Mouse (Mus musculus) erythroblast, embryonic 14.5 days (primary cell): Measurements from ENCODE around the gene Hint2. TPM values are rescaled to one million over a fixed set of nuclear protein-coding genes. Genes with fewer than 3 reads are reported as not detected.

Source experiments
- H3K27me3 ChIP-seq: 2 replicates; pipeline ENCODE4 v1.6.1; 2012; ENCODE audit warnings: inconsistent platforms; ENCODE audit not compliant: control insufficient read depth
- H3K36me3 ChIP-seq: 2 replicates; pipeline ENCODE4 v1.6.1; 2012; ENCODE audit warnings: mild to moderate bottlenecking, inconsistent platforms; ENCODE audit not compliant: control insufficient read depth
- H3K4me1 ChIP-seq: 2 replicates; pipeline ENCODE4 v1.6.1; 2012; ENCODE audit warnings: inconsistent platforms; ENCODE audit not compliant: control insufficient read depth
- H3K4me3 ChIP-seq: replicated peaks from 2 replicates; pipeline ENCODE3; 2012; ENCODE audit warnings: moderate library complexity, mild to moderate bottlenecking, inconsistent platforms
- H3K9me3 ChIP-seq: 2 replicates; pipeline ENCODE4 v1.6.1; 2012; ENCODE audit warnings: low read length, inconsistent platforms, mixed read lengths; ENCODE audit not compliant: control insufficient read depth
- GATA1 ChIP-seq: IDR thresholded peaks from 2 replicates; pipeline ENCODE4 v1.6.1; 2012; ENCODE audit warnings: low read length, inconsistent platforms, mixed read lengths
- TAL1 ChIP-seq: IDR thresholded peaks from 3 replicates; pipeline ENCODE4 v1.6.1; 2012; ENCODE audit warnings: low read length, inconsistent platforms, mixed read lengths
- polyA plus RNA-seq: library from polyadenylated mRNA; stranded (reverse); fragments of >175 nt; gene quantifications from 2 replicates; pipeline ENCODE4 v1.2.3, GENCODE M21; 2012

Hint2 gene
- 3.9 and 4.6 TPM in 2 replicates for polyA plus RNA-seq

DNA sequence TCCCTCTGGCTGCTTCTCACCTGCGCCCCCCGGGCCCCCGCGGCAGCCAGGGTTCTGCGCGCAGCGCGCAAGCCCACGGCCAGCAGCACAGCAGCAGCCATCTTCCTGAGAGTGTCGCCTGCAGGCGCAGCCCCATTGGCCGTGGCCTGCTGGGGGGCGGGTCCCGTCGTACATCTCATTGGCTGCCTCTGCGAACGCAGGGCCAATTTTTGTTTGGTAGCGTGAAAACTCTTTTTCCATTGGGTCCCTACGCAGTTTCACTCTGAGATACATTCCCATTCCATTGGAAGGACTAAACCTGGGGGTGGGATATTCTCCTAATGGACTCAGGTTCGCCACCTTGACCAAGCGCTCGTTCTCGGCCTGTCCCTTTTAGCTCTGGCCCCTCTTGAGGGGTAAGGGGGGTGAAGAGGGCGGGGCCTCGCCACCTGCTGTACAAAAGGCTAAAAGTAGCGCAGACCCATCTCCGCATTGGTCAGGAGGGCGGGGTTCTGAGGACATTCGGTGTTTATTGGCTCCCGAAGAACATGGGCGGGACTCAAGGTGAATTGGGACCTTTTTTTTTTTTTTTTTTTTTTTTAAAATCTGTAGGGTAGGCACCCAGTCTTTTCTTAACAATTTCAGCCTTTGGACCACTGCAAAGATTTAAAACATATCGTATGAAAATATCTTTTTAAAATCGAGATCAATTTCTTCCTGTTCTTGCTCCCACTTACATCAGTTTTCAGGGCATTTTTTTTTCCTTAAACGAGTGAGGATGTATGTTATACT is at the start of gene Hint2:
Hint2 (minus strand) TSS at position 128 of the 771 bp plus-strand sequence.
- TF ChIP-seq GATA1 (no peak), TAL1 (no peak)

DNA sequence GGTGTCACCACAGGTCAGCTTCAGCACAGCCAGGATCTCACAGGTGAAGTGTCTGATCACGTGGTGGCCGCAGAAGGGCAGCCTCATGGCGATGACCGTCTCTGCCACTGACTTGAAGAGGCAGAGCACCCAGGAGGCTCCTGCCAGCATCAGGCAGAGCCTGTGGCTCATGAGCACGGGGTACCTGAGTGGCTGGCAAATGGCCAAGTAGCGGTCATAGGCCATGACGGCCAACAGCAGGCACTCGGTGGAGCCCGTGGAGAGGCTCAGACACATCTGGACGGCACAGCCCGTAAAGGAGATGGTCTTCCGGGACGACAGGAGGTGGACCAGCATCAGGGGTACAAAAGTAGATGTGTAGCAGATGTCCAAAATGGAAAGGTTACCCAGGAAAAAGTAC is 49.7 kb upstream of the Hint2 start:
- Histone ChIP-seq H3K4me1 (no peaks in the 10 kb centered on the region), H3K4me3 (no peak overlapping the region), H3K27me3 (no peaks in the 10 kb centered on the region), H3K36me3 (no peaks in the 10 kb centered on the region), H3K9me3 (no peaks in the 10 kb centered on the region)
- no peak for TF ChIP-seq TAL1
- no peak for TF ChIP-seq GATA1

More for the DNA sequence above, at the start of gene Hint2:
- Histone ChIP-seq H3K9me3 (no peaks in the 10 kb centered on the region), H3K4me1 (peaks cover 39% of the 10 kb centered on the region), H3K27me3 (peaks cover 11% of the 10 kb centered on the region), H3K36me3 (no peaks in the 10 kb centered on the region), H3K4me3 (peak within 1 kb of the TSS; percentile 83)

DNA sequence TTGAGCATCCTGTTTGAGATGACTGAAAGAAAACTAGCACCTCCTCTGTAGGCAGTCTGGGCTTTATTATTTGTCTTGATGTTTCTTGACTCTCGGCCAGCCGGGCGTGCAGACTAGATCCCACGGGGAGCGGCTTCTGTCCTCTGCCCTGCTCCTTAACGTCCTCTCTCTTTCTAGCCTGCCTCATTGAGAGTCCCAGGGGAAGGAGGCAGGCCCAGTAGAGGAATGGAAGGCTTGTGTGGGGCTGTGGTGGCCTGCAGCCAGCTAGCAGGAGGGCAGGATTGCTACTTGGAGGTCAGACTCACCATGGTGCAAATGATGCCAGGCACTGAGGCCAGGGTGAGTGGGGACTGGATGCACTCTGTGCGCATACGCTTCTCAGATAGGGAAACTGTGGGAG is 47.6 kb upstream of the Hint2 start:
- Histone ChIP-seq H3K9me3 (no peaks in the 10 kb centered on the region), H3K36me3 (no peaks in the 10 kb centered on the region), H3K27me3 (no peaks in the 10 kb centered on the region), H3K4me3 (no peak overlapping the region), H3K4me1 (no peaks in the 10 kb centered on the region)
- no peak for TF ChIP-seq GATA1
- no peak for TF ChIP-seq TAL1

DNA sequence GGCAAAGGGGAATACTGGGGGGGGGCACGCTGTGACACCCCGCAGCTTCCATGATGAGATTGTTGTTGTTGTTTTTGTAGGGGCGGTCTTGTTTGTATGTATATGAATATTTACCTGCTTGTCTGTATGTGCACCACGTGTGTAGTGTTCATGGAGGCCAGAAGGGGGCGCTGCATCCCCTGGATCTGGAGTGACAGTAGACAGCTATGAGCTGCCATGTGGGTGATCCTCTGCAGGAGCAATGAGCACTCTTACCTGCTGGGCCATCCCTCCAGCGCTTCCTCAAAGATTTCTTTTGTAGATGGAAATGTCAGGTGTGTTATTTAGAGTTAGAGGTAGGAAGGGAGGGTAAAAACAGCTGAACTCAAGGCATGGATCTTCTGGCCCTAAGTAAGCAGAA is 47.2 kb upstream of the Hint2 start:
- no peak overlapping the region for H3K4me3 ChIP-seq
- no peaks in the 10 kb centered on the region for H3K27me3 ChIP-seq
- H3K4me1 ChIP-seq = no peaks in the 10 kb centered on the region
- H3K36me3 ChIP-seq = no peaks in the 10 kb centered on the region
- H3K9me3 ChIP-seq = no peaks in the 10 kb centered on the region
- TF ChIP-seq GATA1 = no peak
- no peak for TF ChIP-seq TAL1

DNA sequence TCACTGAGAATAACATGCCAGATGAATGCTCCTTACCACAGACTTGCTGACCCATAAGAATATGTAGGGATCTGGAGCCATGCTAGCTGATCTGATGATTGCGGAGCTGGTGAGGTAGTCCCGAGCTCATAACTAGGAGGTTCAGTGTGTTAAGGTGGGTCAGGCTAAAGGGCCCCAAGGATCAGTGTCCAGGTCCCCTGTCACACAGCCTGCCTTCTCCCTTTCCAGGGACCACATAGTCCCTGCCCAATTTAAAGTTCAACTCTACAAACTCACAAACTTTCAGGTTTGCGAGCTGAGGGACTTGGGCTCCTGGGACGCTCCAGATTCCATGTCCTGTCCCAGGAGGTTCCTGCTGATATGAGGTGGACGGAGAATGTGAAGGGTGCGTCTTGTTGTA is 44.4 kb upstream of the Hint2 start, which contains the start of gene Olfr70:
Olfr70 (minus strand) TSS at position 101 of the 400 bp plus-strand sequence.
- Histone ChIP-seq H3K36me3 (no peaks in the 10 kb centered on the region), H3K27me3 (no peaks in the 10 kb centered on the region), H3K4me3 (no peak within 1 kb of the TSS), H3K9me3 (no peaks in the 10 kb centered on the region), H3K4me1 (no peaks in the 10 kb centered on the region)
- TF ChIP-seq GATA1 (no peak), TAL1 (no peak)

DNA sequence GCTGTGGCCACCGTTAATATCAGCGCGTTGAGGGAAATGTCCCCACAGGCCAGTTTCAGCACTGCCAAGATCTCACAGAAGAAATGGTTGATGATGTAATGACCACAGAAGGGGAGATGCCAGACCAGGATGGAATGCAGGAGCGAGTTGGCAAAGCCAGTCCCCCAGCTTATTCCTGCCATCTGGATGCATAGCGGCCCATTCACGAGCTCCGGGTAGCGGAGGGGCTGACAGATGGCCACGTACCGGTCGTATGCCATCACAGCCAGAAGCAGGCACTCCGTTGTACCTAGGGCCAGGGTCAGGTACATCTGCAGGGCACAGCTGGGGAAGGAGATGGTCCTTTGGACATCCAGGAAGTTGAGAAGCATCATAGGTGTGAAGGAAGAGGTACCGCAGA is 40.3 kb upstream of the Hint2 start:
- Histone ChIP-seq H3K27me3 (no peaks in the 10 kb centered on the region), H3K9me3 (no peaks in the 10 kb centered on the region), H3K4me1 (peaks cover 17% of the 10 kb centered on the region), H3K4me3 (no peak overlapping the region), H3K36me3 (no peaks in the 10 kb centered on the region)
- TF ChIP-seq GATA1 (no peak), TAL1 (no peak)

DNA sequence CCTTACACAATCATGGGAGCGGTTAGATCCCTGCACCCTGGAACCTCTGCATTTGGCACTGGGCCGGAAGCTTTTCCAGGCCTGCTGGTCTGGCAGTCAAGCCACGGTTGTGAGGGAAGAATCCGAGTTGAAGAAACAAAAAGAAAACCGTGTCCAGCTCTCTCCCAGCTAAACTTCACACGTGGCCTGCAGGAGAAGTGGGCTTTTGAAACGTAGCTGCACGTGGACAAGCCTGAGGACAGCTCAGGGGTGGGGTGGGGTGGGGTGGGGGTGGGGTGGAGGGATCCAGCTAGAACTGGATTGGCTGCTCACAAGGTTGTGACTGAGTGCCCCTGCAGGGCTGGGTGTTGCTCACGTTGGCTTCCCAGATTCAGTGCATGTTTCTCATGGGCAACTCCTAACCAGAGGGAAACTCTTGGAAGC is 39.0 kb upstream of the Hint2 start:
- H3K4me1 ChIP-seq = peaks cover 17% of the 10 kb centered on the region
- H3K9me3 ChIP-seq = no peaks in the 10 kb centered on the region
- no peaks in the 10 kb centered on the region for H3K27me3 ChIP-seq
- TF ChIP-seq TAL1 (no peak), GATA1 (no peak)
- no peak overlapping the region for H3K4me3 ChIP-seq
- no peaks in the 10 kb centered on the region for H3K36me3 ChIP-seq

DNA sequence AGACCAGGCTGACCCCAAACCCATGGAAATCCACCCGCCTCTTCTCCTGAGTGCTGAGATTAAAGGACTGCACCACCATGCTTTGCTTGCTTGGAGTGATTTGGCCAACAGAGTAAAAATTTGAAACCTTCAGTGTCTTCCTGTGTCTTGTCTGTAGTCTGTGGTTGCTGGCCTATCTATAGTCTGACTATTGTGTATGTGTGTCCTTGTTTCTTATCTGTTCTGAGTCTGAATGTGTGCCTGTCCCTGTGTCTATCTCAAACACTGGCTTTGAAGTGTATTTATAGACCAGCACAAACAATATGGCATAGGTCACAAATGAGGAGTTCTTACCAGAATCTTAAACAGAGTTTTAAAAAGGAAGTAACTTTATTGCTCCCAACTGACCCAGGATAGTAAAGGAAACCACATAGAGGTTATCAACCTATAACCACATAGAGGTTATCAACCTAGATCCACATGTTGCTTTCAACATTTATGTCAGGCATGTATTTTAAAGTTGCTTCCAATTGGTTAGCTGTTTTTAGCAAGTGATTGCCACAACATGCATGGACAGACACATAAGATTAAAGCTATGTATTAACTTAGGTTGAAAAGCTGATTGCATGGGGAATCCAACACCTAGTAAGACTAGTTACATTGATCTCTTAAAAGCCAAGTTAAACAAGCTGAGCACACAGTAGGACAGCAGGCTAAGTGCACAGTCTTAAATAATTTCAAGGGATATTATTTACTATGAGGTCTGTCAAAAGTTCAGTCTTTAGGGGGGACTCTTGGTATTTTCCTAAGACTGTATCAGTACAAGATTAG is 38.4 kb upstream of the Hint2 start:
- TF ChIP-seq GATA1 = no peak
- TF ChIP-seq TAL1 = no peak

DNA sequence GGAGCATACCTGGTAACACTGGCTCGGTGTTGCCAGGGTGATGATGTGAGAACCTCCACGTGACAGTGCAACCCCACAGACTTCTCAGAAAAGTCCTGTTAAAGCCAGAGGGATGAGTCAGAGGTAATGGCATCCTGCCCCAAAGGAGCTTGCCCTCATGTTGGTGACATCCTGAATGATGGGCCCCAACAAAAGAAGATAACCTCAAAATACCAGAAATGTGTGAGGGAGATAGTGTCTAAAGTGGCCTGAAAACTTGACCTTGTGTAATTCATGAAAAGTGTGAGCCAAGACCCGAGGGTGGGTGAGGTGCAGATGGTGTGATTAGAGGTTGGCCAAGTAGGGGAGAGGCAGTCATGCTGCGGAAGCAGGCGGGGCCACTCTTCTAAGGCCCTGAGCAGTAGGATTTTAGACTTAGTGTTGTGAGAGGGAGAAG is 37.6 kb upstream of the Hint2 start:
- Histone ChIP-seq H3K36me3 (no peaks in the 10 kb centered on the region), H3K4me1 (peaks cover 17% of the 10 kb centered on the region), H3K9me3 (no peaks in the 10 kb centered on the region), H3K4me3 (no peak overlapping the region), H3K27me3 (no peaks in the 10 kb centered on the region)
- TF ChIP-seq TAL1 (no peak), GATA1 (no peak)

More for the DNA sequence above, 38.4 kb upstream of the Hint2 start:
- H3K4me1 ChIP-seq = peaks cover 17% of the 10 kb centered on the region
- no peak overlapping the region for H3K4me3 ChIP-seq
- H3K36me3 ChIP-seq = no peaks in the 10 kb centered on the region
- no peaks in the 10 kb centered on the region for H3K9me3 ChIP-seq
- no peaks in the 10 kb centered on the region for H3K27me3 ChIP-seq
